20 mouse cellular contexts compared by ENCODE assay signal in the genomic region with DNA sequence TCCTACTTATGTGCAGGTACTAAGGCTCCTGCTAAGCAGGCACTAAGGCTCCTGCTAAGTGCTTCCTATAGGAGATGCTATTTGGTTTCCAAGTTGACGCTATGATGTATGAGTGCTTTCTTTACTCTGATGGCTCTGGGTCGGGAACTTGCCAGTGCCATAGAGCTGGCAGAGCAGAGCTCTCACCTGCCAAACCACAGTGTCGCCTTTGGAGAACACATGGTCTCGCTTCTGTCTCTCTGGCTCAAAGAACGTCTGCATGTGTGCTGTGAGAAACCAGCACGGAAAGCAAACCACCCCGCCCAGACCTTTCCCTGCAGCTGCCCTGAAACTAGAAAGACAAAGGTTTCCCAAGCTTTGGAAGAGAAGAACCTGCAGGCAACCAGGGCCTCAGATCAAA.
DNase-seq lines count a peak whose midpoint lies in the region.
"Had no signal": no experiment of that assay in that cellular context is flagged by ENCODE, and none has a peak within 500 bp of the region (broad histone marks: within the 10 kb centered on the region; RNA-seq: fewer than 3 reads in every experiment).

No protein-coding gene starts in this region.

- no peak overlapping the region for H3K27ac ChIP-seq in heart, embryonic 10.5 days
- H3K27ac ChIP-seq: embryonic facial prominence, embryonic 15.5 days; forebrain, embryonic 10.5 days; heart, embryonic 15.5 days; hindbrain, embryonic 13.5 days; hindbrain, postnatal 0 days had no signal

- peak; percentile 52 for DNase-seq in heart, adult 11 months
- no peak for DNase-seq in heart, embryonic 10.5 days (ENCODE audit: low spot score)
- peak; percentile 47 to 63 for DNase-seq in cerebellum, adult 18-20 months
- DNase-seq in cerebellum, adult 9-11 months, result peak; percentile 53
- peak; percentile 34 to 43 for DNase-seq in cerebellum, postnatal 36 days
- no peak for DNase-seq in adrenal gland, postnatal 25 days
- no peak for DNase-seq in T-cell, adult 2 months (ENCODE audit: low spot score)
- DNase-seq in neural tube, embryonic 10.5 days (ENCODE audit: extremely low spot score, low spot score), result no peak
- DNase-seq: adrenal gland, postnatal 10 days; embryo, embryonic 11 days; gastrocnemius, postnatal 36 days; heart, adult 18-20 months; heart, postnatal 14 days; kidney, adult 18-20 months had no signal

- no peaks in the 10 kb centered on the region for H3K27me3 ChIP-seq in heart, embryonic 10.5 days (ENCODE audit: insufficient read depth, poor library complexity, severe bottlenecking)
- H3K27me3 ChIP-seq: embryonic facial prominence, embryonic 15.5 days; heart, embryonic 15.5 days had no signal

- no peak overlapping the region for H3K4me3 ChIP-seq in heart, embryonic 10.5 days
- H3K4me3 ChIP-seq: embryonic facial prominence, embryonic 15.5 days; erythroblast, embryonic 14.5 days; forebrain, embryonic 10.5 days; heart, embryonic 15.5 days; hindbrain, embryonic 13.5 days had no signal

- WGBS in heart, embryonic 10.5 days, result 87% methylated on average over 7 of the region's 7 CpGs

- H3K4me1 ChIP-seq in heart, embryonic 10.5 days, result peaks cover 6% of the 10 kb centered on the region; the same call in 1 of the 2 replicates

- H3K36me3 ChIP-seq in heart, embryonic 10.5 days, result no peaks in the 10 kb centered on the region
- H3K36me3 ChIP-seq: embryonic facial prominence, embryonic 15.5 days; heart, embryonic 15.5 days had no signal

- H3K9me3 ChIP-seq in heart, embryonic 10.5 days, result no peaks in the 10 kb centered on the region
- H3K9me3 ChIP-seq: embryonic facial prominence, embryonic 15.5 days; forebrain, embryonic 10.5 days; heart, embryonic 15.5 days; hindbrain, embryonic 13.5 days had no signal

Comparison
In these comparisons a context has a peak if more than half of its experiments do, and no peak if none do; other contexts are left out.
1. DNase-seq: peak in heart, adult 11 months (single experiment), cerebellum, adult 18-20 months (2 of 2), cerebellum, adult 9-11 months (single experiment) and cerebellum, postnatal 36 days (2 of 2); none in heart, embryonic 10.5 days (single experiment), adrenal gland, postnatal 25 days (single experiment), T-cell, adult 2 months (single experiment) and neural tube, embryonic 10.5 days (single experiment).